Mouse (Mus musculus): ENCODE measurements around the gene Cyb5r3. TPM values are rescaled to one million over a fixed set of nuclear protein-coding genes. Genes with fewer than 3 reads are reported as not detected.
A peak's percentile ranks its signal among the peaks of the same experiment; 100 is the strongest.

Cyb5r3 gene
- total RNA-seq (2021), result 10 to 100 TPM; 63.7 to 65.6 TPM
- long read RNA-seq, experiment 1, transcript Cyb5r3-201 (9 exons, 2,422 nt), result major isoform, 100 of 110 reads
- long read RNA-seq, experiment 1, partial matches to known transcripts, result 3 of 110 reads
- long read RNA-seq, experiment 1, other reads (novel, unspliced or antisense), result 7 of 110 reads
- long read RNA-seq, experiment 2, transcript Cyb5r3-201 (9 exons, 2,422 nt), result major isoform, 90 of 105 reads
- long read RNA-seq, experiment 2, partial matches to known transcripts, result 2 of 105 reads
- long read RNA-seq, experiment 2, other reads (novel, unspliced or antisense), result 13 of 105 reads

- TF ChIP-seq CTCF (conservative IDR thresholded peaks at IDR 0.05), result no peak
- Histone ChIP-seq H3K27ac (peak within 1 kb of the TSS; percentile 96), H3K4me3 (peak within 1 kb of the TSS; percentile 94)
- peak in 1 of 2 experiments; percentile 33 for DNase-seq (ENCODE audit: low spot score in 2 of 2)
Measured at GRCm38 (mm10) chr15:83172492-83173429, at the start of gene Cyb5r3. Cyb5r3 (minus strand) TSS chr15:83172592.

- TF ChIP-seq CTCF (conservative IDR thresholded peaks at IDR 0.05), result no peak
- no peak for DNase-seq (ENCODE audit: low spot score in 2 of 2)
- Histone ChIP-seq H3K4me3 (no peak overlapping the region), H3K27ac (no peak overlapping the region)
Measured at GRCm38 (mm10) chr15:83221721-83222120, 49.3 kb upstream of the Cyb5r3 start.

DNA sequence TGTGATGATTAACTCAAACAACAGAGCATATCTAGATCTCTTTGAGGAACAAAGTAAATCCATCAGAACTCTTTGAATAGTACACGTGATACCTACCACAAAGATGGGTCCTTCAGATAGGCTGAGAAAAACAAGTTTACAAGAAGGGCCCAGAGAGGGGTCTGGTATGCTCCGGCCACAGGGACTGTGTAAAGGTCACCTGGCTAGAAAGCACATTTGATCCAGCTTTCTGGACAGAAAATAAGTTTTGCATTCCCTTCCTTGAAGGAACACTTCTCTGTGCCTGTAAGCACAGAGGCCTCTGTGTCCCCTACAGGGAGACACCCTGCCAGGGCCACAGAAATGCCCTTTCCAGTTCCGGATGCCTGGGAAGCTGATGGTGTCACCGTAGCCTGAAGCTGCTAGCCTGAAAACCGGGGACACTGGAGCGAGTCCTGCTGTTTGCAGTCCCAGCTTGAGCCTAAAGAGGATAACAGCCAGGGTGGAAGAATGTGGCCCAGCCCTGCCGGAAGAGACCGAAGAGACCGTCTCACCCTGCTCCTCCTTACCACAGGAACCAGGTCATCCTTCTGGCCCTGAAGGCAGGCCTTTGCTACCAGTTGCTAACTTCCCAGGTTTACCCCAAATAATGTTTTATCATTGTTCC is 48.1 kb upstream of the Cyb5r3 start:
- H3K27ac ChIP-seq, result no peak overlapping the region
- DNase-seq (ENCODE audit: low spot score in 2 of 2), result no peak
- no peak overlapping the region for H3K4me3 ChIP-seq
- TF ChIP-seq CTCF (conservative IDR thresholded peaks at IDR 0.05), result no peak

GRCm38 (mm10) chr15:83215322-83216216 is 43.2 kb upstream of the Cyb5r3 start:
- no peak overlapping the region for H3K4me3 ChIP-seq
- H3K27ac ChIP-seq, result no peak overlapping the region
- no peak for TF ChIP-seq CTCF (conservative IDR thresholded peaks at IDR 0.05)
- no peak for DNase-seq (ENCODE audit: low spot score in 2 of 2)

DNA sequence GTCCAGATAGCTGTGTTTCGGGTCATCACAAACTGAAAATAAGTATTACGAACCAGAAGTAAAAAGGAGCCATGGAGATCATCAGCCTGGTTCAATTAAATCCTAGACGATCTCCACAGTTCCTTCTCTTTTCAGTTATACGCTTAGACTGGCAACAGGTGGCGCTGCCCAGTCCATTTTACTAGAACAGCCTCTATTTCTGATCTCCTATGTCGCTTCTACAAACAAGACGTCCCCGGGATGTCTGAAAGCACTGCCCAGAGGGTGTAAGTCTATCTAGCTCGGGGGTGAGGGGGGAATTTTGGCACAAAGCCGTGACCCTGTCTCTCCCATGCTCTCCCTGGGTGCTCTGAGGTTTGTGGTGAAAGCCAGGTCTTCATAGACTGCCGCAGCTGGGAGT is 37.8 kb upstream of the Cyb5r3 start:
- H3K4me3 ChIP-seq, result no peak overlapping the region
- TF ChIP-seq CTCF (conservative IDR thresholded peaks at IDR 0.05), result peak; percentile 86
- no peak overlapping the region for H3K27ac ChIP-seq
- DNase-seq (ENCODE audit: low spot score in 2 of 2), result peak; percentile 28 to 52

DNA sequence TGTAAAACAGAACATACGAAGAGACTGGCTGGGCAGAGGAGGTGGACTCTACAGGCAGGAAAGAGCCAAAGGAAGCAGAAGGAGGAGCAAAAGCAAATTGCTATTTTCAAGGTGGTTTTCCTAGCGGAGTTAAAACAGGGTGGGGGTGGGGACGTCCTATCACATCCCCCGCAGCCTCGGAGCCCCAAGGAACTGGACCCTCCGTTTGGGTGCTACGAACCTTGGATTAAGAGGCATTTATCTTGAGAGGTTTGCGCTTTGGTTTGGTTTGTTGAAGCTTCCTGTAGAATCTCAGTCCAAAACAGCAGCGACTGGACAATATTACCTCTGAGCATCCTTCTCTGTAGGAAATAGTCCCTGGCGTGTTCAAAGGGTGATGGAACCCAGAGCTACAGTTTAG is 37.3 kb upstream of the Cyb5r3 start:
- Histone ChIP-seq H3K27ac (no peak overlapping the region), H3K4me3 (no peak overlapping the region)

GRCm38 (mm10) chr15:83209092-83209695 is 36.8 kb upstream of the Cyb5r3 start:
- H3K27ac ChIP-seq, result no peak overlapping the region
- peak; percentile 52 for TF ChIP-seq CTCF (conservative IDR thresholded peaks at IDR 0.05)
- H3K4me3 ChIP-seq, result no peak overlapping the region
- DNase-seq (ENCODE audit: low spot score in 2 of 2), result no peak

More for the DNA sequence above, 37.3 kb upstream of the Cyb5r3 start:
- no peak for TF ChIP-seq CTCF (conservative IDR thresholded peaks at IDR 0.05)
- DNase-seq (ENCODE audit: low spot score in 2 of 2), result no peak

GRCm38 (mm10) chr15:83204731-83205451 is 32.5 kb upstream of the Cyb5r3 start:
- peak; percentile 66 to 76 for DNase-seq (ENCODE audit: low spot score in 2 of 2)
- Histone ChIP-seq H3K4me3 (no peak overlapping the region; the same call in 1 of the 2 replicates), H3K27ac (no peak overlapping the region)
- peak; percentile 89 for TF ChIP-seq CTCF (conservative IDR thresholded peaks at IDR 0.05)

DNA sequence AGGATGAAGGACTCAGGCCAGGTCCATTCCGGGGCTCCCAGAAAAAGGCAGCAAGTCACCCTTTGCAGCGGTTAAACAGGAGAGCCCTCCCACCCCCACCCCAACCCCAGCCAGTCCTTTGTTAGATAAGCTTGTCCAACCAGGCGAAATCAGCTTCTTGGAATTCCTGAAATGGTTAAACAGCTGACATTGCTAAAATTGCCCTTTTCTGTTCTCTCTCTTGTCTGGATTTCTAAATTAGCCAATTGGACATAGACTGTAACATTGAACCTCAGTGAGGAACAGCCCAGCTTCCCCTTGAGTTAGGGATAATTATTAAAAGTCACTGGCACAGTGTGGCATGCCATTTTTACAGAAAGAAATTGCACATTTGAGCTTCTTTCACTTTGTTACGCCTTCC is 30.0 kb upstream of the Cyb5r3 start:
- no peak for TF ChIP-seq CTCF (conservative IDR thresholded peaks at IDR 0.05)

GRCm38 (mm10) chr15:83193413-83193812 is 21.0 kb upstream of the Cyb5r3 start:
- Histone ChIP-seq H3K4me3 (no peak overlapping the region), H3K27ac (no peak overlapping the region)
- DNase-seq (ENCODE audit: low spot score in 2 of 2), result no peak
- no peak for TF ChIP-seq CTCF (conservative IDR thresholded peaks at IDR 0.05)

More for the DNA sequence above, 30.0 kb upstream of the Cyb5r3 start:
- no peak overlapping the region for H3K27ac ChIP-seq
- no peak for DNase-seq (ENCODE audit: low spot score in 2 of 2)
- H3K4me3 ChIP-seq, result no peak overlapping the region

- no peak overlapping the region for H3K4me3 ChIP-seq
- no peak for DNase-seq (ENCODE audit: low spot score in 2 of 2)
- H3K27ac ChIP-seq, result no peak overlapping the region
- no peak for TF ChIP-seq CTCF (conservative IDR thresholded peaks at IDR 0.05)
Measured at GRCm38 (mm10) chr15:83182351-83182750, 10.0 kb upstream of the Cyb5r3 start.
